Mouse (Mus musculus): Measurements from ENCODE around the gene Svep1. TPM values are rescaled to one million over a fixed set of nuclear protein-coding genes. Genes with fewer than 3 reads are reported as not detected.

The Svep1 gene
- polyA plus RNA-seq, 1 experiment from 2014 or later: 9.7 TPM

DNA sequence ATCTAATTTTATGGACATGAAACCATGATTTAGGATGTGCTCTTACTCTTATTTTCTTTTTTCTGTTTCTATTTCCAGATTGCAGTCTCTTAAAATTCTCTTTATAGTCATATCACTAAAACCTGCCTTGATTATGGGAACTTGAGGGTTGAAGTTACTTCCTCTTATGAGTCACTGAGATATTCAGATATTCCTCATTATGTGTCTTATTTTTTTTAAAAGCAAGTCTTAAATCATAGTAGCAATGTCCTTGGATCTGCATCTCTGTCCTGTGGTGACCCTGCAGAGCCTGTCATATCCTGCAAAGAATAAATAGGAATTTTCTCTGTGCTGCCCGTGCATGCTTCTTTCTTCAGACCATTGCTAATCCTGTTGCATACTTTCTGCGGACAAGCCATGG is 166.6 kb downstream of the Svep1 start:
- Histone ChIP-seq H3K27me3 (ENCODE audit: control insufficient read depth, insufficient read depth, low read length) (no peaks in the 10 kb centered on the region), H3K4me2 (replicated peaks; ENCODE audit: low read depth, low read length) (no peak overlapping the region), H3K9ac (replicated peaks; ENCODE audit: low read depth, low read length) (no peak overlapping the region), H3K9me3 (ENCODE audit: control insufficient read depth, low read depth, low read length) (no peaks in the 10 kb centered on the region), H3K4me3 (ENCODE audit: low read depth, low read length) (no peak overlapping the region), H3K4me1 (ENCODE audit: control insufficient read depth, insufficient read depth, low read length) (no peaks in the 10 kb centered on the region), H3K27ac (ENCODE audit: low read length) (no peak overlapping the region), H3K36me3 (ENCODE audit: control insufficient read depth, insufficient read depth, low read length) (no peaks in the 10 kb centered on the region)
- 83% methylated on average over 2 of the region's 2 CpGs for WGBS
- no peak for ATAC-seq (ENCODE audit: insufficient number of reproducible peaks, insufficient read depth, low FRiP score, low read depth)

DNA sequence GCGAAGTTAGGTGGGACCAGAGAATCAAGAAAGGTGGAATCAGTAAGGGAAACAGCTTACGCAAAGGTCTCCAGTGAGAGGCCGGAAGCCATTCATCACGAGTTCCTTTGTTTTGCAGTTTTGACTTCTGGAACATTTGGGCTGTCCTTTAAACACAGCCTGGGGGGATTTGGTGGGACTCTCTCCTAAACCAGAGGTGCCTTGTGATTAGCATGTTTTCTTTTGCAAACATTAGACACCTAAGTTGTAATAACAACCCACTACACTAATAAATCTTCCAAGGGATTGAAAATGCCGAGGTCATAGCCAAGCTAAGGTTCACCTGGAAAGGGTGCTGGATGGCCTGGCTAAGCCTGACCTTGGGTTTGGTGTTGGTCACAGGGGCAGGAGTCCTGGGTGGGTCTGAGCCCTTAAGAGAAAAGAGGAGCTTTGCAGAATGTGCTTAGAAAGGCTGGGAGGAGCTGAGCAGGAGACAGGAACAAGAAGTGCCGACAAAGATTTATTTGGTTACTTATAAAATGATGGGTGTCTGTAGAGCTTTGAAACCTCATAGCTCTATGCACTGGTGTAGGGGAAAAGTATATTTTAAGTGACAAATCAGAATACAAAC is 169.5 kb downstream of the Svep1 start:
- Histone ChIP-seq H3K4me3 (ENCODE audit: low read depth, low read length) (no peak overlapping the region), H3K27ac (ENCODE audit: low read length) (no peak overlapping the region), H3K36me3 (ENCODE audit: control insufficient read depth, insufficient read depth, low read length) (no peaks in the 10 kb centered on the region), H3K9ac (replicated peaks; ENCODE audit: low read depth, low read length) (no peak overlapping the region), H3K9me3 (ENCODE audit: control insufficient read depth, low read depth, low read length) (no peaks in the 10 kb centered on the region), H3K4me2 (replicated peaks; ENCODE audit: low read depth, low read length) (no peak overlapping the region), H3K27me3 (ENCODE audit: control insufficient read depth, insufficient read depth, low read length) (no peaks in the 10 kb centered on the region), H3K4me1 (ENCODE audit: control insufficient read depth, insufficient read depth, low read length) (no peaks in the 10 kb centered on the region)
- ATAC-seq (ENCODE audit: insufficient number of reproducible peaks, insufficient read depth, low FRiP score, low read depth): no peak
- WGBS: 65% methylated on average over 6 of the region's 6 CpGs

DNA sequence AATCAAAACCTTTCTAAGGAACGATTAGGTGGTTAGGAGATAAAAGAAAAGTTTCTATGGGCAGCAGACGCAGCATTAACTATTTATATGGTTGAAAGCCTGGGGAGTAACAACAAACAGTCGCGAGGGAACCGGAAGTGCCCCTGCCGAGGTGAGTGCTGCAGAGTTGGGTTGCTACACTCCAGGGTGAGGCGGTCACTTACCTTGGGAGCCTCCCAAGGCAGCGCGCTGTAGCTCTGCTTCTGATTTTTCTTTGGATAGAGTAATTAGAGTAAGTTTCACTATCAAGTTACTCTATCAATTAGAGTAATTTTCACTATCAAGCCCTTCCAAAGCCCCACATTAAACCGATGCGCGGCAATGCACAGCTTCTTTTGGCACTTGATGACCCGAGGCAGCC is 172.0 kb downstream of the Svep1 start:
- Histone ChIP-seq H3K9me3 (ENCODE audit: control insufficient read depth, low read depth, low read length) (no peaks in the 10 kb centered on the region), H3K4me2 (replicated peaks; ENCODE audit: low read depth, low read length) (peak overlapping the region; percentile 33), H3K4me1 (ENCODE audit: control insufficient read depth, insufficient read depth, low read length) (no peaks in the 10 kb centered on the region), H3K27ac (ENCODE audit: low read length) (no peak overlapping the region), H3K36me3 (ENCODE audit: control insufficient read depth, insufficient read depth, low read length) (no peaks in the 10 kb centered on the region), H3K9ac (replicated peaks; ENCODE audit: low read depth, low read length) (0 out of 2 replicates have a peak overlapping the region, but pooled peaks have one; percentile 3), H3K4me3 (ENCODE audit: low read depth, low read length) (peak overlapping the region; percentile 8; the same call in 1 of the 2 replicates), H3K27me3 (ENCODE audit: control insufficient read depth, insufficient read depth, low read length) (no peaks in the 10 kb centered on the region)
- WGBS: 52% methylated on average over 13 of the region's 13 CpGs
- no peak for ATAC-seq (ENCODE audit: insufficient number of reproducible peaks, insufficient read depth, low FRiP score, low read depth)

DNA sequence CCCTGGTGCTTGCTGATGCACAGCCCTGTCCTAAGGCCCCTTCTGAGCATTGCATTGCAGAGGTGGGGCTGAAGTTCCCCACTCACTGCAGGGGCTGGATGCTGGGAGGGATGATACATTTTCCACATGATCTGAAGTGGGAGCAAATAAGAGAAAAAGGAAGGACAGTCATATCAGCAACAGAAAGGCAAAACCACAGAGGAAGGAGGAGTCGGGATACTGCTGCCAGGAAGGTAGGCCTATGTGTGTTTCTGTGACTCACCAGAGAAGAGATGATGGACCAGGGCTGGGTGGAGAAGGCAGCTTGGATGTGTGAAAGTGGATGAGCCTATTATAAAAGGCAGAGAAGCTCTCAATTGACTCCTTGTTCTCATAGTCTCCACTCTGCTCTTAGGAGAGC is 173.9 kb downstream of the Svep1 start:
- no peaks in the 10 kb centered on the region for H3K27me3 ChIP-seq (ENCODE audit: control insufficient read depth, insufficient read depth, low read length)
- WGBS: 83% methylated on average over 1 of the region's 1 CpGs
- no peak for ATAC-seq (ENCODE audit: insufficient number of reproducible peaks, insufficient read depth, low FRiP score, low read depth)

GRCm38 (mm10) chr4:58009024-58009423 is 197.6 kb downstream of the Svep1 start, which contains the start of gene Txndc8:
Gene Txndc8, minus strand, starts transcription at chr4:58009124.
- Histone ChIP-seq H3K4me1 (ENCODE audit: control insufficient read depth, insufficient read depth, low read length) (no peaks in the 10 kb centered on the region), H3K4me2 (replicated peaks; ENCODE audit: low read depth, low read length) (no peak within 1 kb of the TSS), H3K27ac (ENCODE audit: low read length) (no peak within 1 kb of the TSS), H3K36me3 (ENCODE audit: control insufficient read depth, insufficient read depth, low read length) (no peaks in the 10 kb centered on the region), H3K9ac (replicated peaks; ENCODE audit: low read depth, low read length) (no peak within 1 kb of the TSS), H3K4me3 (ENCODE audit: low read depth, low read length) (no peak within 1 kb of the TSS), H3K27me3 (ENCODE audit: control insufficient read depth, insufficient read depth, low read length) (no peaks in the 10 kb centered on the region), H3K9me3 (ENCODE audit: control insufficient read depth, low read depth, low read length) (no peaks in the 10 kb centered on the region)
- no peak for ATAC-seq (ENCODE audit: insufficient number of reproducible peaks, insufficient read depth, low FRiP score, low read depth)
- 92% methylated on average over 5 of the region's 5 CpGs for WGBS

More for the DNA sequence above, 173.9 kb downstream of the Svep1 start:
- no peak overlapping the region for H3K27ac ChIP-seq (ENCODE audit: low read length)
- H3K4me1 ChIP-seq (ENCODE audit: control insufficient read depth, insufficient read depth, low read length): no peaks in the 10 kb centered on the region
- no peaks in the 10 kb centered on the region for H3K36me3 ChIP-seq (ENCODE audit: control insufficient read depth, insufficient read depth, low read length)
- no peaks in the 10 kb centered on the region for H3K9me3 ChIP-seq (ENCODE audit: control insufficient read depth, low read depth, low read length)
- H3K4me2 ChIP-seq (replicated peaks; ENCODE audit: low read depth, low read length): no peak overlapping the region
- no peak overlapping the region for H3K9ac ChIP-seq (replicated peaks; ENCODE audit: low read depth, low read length)
- no peak overlapping the region for H3K4me3 ChIP-seq (ENCODE audit: low read depth, low read length)

- Histone ChIP-seq H3K36me3 (ENCODE audit: control insufficient read depth, insufficient read depth, low read length) (no peaks in the 10 kb centered on the region), H3K4me2 (replicated peaks; ENCODE audit: low read depth, low read length) (no peak overlapping the region), H3K4me1 (ENCODE audit: control insufficient read depth, insufficient read depth, low read length) (no peaks in the 10 kb centered on the region), H3K27me3 (ENCODE audit: control insufficient read depth, insufficient read depth, low read length) (no peaks in the 10 kb centered on the region), H3K4me3 (ENCODE audit: low read depth, low read length) (no peak overlapping the region), H3K27ac (ENCODE audit: low read length) (no peak overlapping the region), H3K9ac (replicated peaks; ENCODE audit: low read depth, low read length) (no peak overlapping the region), H3K9me3 (ENCODE audit: control insufficient read depth, low read depth, low read length) (no peaks in the 10 kb centered on the region)
- ATAC-seq (ENCODE audit: insufficient number of reproducible peaks, insufficient read depth, low FRiP score, low read depth): no peak
- 52% methylated on average over 3 of the region's 3 CpGs for WGBS
Observed at GRCm38 (mm10) chr4:58003501-58003900, 203.2 kb downstream of the Svep1 start.

Other genes with a start within 250 kb of the Svep1 start
- gene Txndc8, start 197.7 kb downstream of the Svep1 start, polyA plus RNA-seq (2014; fragmentation: Nextera tagmentation; extraction: Ambion mirVana): not detected in 2 replicates
- gene Musk, start 79.1 kb upstream of the Svep1 start, polyA plus RNA-seq (2014; fragmentation: Nextera tagmentation; extraction: Ambion mirVana): 0.39 and 0.68 TPM in 2 replicates

Data from stomach, embryonic 14.5 days (tissue).